10 mouse cellular contexts compared by ENCODE assay signal in genomic region chr13:46627841-46628240, GRCm38 (mm10). TPM values are rescaled to one million over a fixed set of nuclear protein-coding genes. Genes with fewer than 3 reads are reported as not detected.
DNase-seq lines count a peak whose midpoint lies in the region; ATAC-seq lines count a peak whose summit lies in the region.
"Had no signal": no experiment of that assay in that cellular context is flagged by ENCODE, and none has a peak within 500 bp of the region (broad histone marks: within the 10 kb centered on the region; RNA-seq: fewer than 3 reads in every experiment).

No protein-coding gene starts in this region.

- H3K4me3 ChIP-seq in hindbrain, embryonic 14.5 days (replicated peaks; ENCODE audit: low read length) = no peak overlapping the region
- H3K4me3 ChIP-seq in hindbrain, embryonic 13.5 days = no peak overlapping the region
- H3K4me3 ChIP-seq: limb, embryonic 15.5 days; stomach, embryonic 15.5 days had no signal

- no peak overlapping the region for H3K9ac ChIP-seq in hindbrain, embryonic 14.5 days
- H3K9ac ChIP-seq in hindbrain, embryonic 13.5 days = no peak overlapping the region
- H3K9ac ChIP-seq: limb, embryonic 15.5 days; stomach, embryonic 15.5 days had no signal

- no peak overlapping the region for H3K4me2 ChIP-seq in hindbrain, embryonic 14.5 days (replicated peaks)
- H3K4me2 ChIP-seq in hindbrain, embryonic 13.5 days = no peak overlapping the region
- H3K4me2 ChIP-seq: limb, embryonic 15.5 days; stomach, embryonic 15.5 days had no signal

- peaks cover 6% of the 10 kb centered on the region; the same call in 1 of the 2 replicates for H3K4me1 ChIP-seq in hindbrain, embryonic 14.5 days (replicated peaks; ENCODE audit: control insufficient read depth, insufficient read depth, low read length)
- 0 out of 2 replicates have a peak, but pooled peaks cover 8% of the 10 kb centered on the region for H3K4me1 ChIP-seq in hindbrain, embryonic 13.5 days (replicated peaks)
- H3K4me1 ChIP-seq: stomach, embryonic 15.5 days had no signal

- no peaks in the 10 kb centered on the region for H3K36me3 ChIP-seq in hindbrain, embryonic 14.5 days (replicated peaks; ENCODE audit: control insufficient read depth, insufficient read depth)
- H3K36me3 ChIP-seq in hindbrain, embryonic 13.5 days = no peaks in the 10 kb centered on the region
- H3K36me3 ChIP-seq: limb, embryonic 15.5 days; stomach, embryonic 15.5 days had no signal

- H3K9me3 ChIP-seq in hindbrain, embryonic 14.5 days (ENCODE audit: control insufficient read depth, low read length) = no peaks in the 10 kb centered on the region
- H3K9me3 ChIP-seq in hindbrain, embryonic 13.5 days = no peaks in the 10 kb centered on the region
- H3K9me3 ChIP-seq: limb, embryonic 15.5 days; stomach, embryonic 15.5 days had no signal

- no peak for ATAC-seq in hindbrain, embryonic 14.5 days (ENCODE audit: low FRiP score)
- ATAC-seq in hindbrain, embryonic 13.5 days (ENCODE audit: low FRiP score) = no peak

- no peaks in the 10 kb centered on the region for H3K27me3 ChIP-seq in hindbrain, embryonic 14.5 days (ENCODE audit: control insufficient read depth, insufficient read depth, low read length)
- H3K27me3 ChIP-seq in hindbrain, embryonic 13.5 days = no peaks in the 10 kb centered on the region
- H3K27me3 ChIP-seq: limb, embryonic 15.5 days; stomach, embryonic 15.5 days had no signal

- no peak overlapping the region; the same call in 1 of the 2 replicates for H3K27ac ChIP-seq in hindbrain, embryonic 14.5 days
- H3K27ac ChIP-seq in hindbrain, embryonic 13.5 days = no peak overlapping the region
- H3K27ac ChIP-seq: limb, embryonic 15.5 days; stomach, embryonic 15.5 days had no signal

- 62% methylated on average over 10 of the region's 10 CpGs for WGBS in hindbrain, embryonic 14.5 days
- 74% methylated on average over 10 of the region's 10 CpGs for WGBS in hindbrain, embryonic 13.5 days

- DNase-seq in adrenal gland, postnatal 14 days = peak; percentile 27
- DNase-seq in adrenal gland, adult 18-20 months (ENCODE audit: low spot score in 2 of 2) = no peak
- DNase-seq in hindbrain, embryonic 14.5 days (ENCODE audit: low spot score) = peak; percentile 66
- peak; percentile 17 for DNase-seq in ovary, adult 18-20 months (ENCODE audit: low spot score)
- DNase-seq in ovary, postnatal 36 days (ENCODE audit: low spot score) = no peak
- DNase-seq in right cerebral cortex, postnatal 25 days = peak; percentile 50
- DNase-seq in thymus, postnatal 4 days = no peak

RNA-seq across cellular contexts. Expression of gene Fam8a1, which starts 41.5 kb away (rescaled TPM):
- total RNA-seq in adrenal gland, postnatal 14 days (2021) = 45.5 and 47.1 TPM in 2 replicates
- 10 to 100 TPM; 48.5 to 49.6 TPM for total RNA-seq in adrenal gland, adult 18-20 months (2021)
- polyA plus RNA-seq in hindbrain, embryonic 14.5 days (2014; fragmentation: Nextera tagmentation; extraction: Ambion mirVana) = 15.4 and 17.4 TPM in 2 replicates
- polyA plus RNA-seq in hindbrain, embryonic 13.5 days (2015; fragmentation: Nextera tagmentation; extraction: Ambion mirVana) = 17.6 and 17.9 TPM in 2 replicates

Comparison
In these comparisons a context has a peak if more than half of its experiments do, and no peak if none do; other contexts are left out.
1. DNase-seq: peak in adrenal gland, postnatal 14 days (single experiment), hindbrain, embryonic 14.5 days (single experiment), ovary, adult 18-20 months (single experiment) and right cerebral cortex, postnatal 25 days (single experiment); none in adrenal gland, adult 18-20 months (0 of 2), ovary, postnatal 36 days (single experiment) and thymus, postnatal 4 days (single experiment).